Mouse (Mus musculus) mouse embryonic stem cell (cell line): Measurements from ENCODE around the gene Gcg.

Experiments
- in situ Hi-C, 2 experiments: fragments of 300-500 bp; cut with MboI; formaldehyde crosslinking; loops; 1 replicate in 1 of 2; 3 replicates in 1 of 2; pipeline ENCODE4 v1.14.3; 2019 to 2020; ENCODE audit warnings: low sequenced_read_pairs in 2 of 2, low pct_unique_long_range_greater_than_20kb in 1 of 2, mixed read lengths in 1 of 2; ENCODE audit not compliant: unreplicated experiment in 1 of 2

Gcg gene

DNA sequence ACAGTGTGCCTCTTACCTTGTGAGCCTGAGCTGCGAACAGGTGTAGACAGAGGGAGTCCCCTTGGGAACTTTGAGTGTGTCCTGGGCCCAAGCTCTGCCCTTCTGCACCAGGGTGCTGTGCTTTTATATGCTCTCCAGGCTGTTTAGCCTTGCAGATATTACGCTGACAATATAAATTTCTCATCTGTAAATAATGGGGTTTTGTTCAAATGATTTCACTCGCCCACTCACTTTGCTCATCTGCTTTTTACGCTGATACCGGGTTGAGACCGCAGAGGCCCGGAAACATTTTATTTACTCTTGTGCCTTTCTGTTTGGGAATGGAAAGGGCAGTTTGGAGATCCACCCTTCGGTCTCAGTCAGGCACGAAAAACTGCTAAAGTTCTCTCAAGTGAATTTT lies at the start of gene Gcg:
TSS of gene Gcg (minus strand) at position 101 of the 400 bp plus-strand sequence.
- in situ Hi-C loops: no loop called here

- in situ Hi-C loops: no loop called here
Observed at GRCm38 (mm10) chr2:62531065-62531464, 47.6 kb upstream of the Gcg start.

GRCm38 (mm10) chr2:62526399-62526798 lies 42.9 kb upstream of the Gcg start:
- in situ Hi-C loops: no loop called here

- in situ Hi-C loops: no loop called here
Observed at GRCm38 (mm10) chr2:62517790-62518189, 34.3 kb upstream of the Gcg start.

- in situ Hi-C loops: no loop called here
Observed at GRCm38 (mm10) chr2:62514477-62514876, 31.0 kb upstream of the Gcg start.

DNA sequence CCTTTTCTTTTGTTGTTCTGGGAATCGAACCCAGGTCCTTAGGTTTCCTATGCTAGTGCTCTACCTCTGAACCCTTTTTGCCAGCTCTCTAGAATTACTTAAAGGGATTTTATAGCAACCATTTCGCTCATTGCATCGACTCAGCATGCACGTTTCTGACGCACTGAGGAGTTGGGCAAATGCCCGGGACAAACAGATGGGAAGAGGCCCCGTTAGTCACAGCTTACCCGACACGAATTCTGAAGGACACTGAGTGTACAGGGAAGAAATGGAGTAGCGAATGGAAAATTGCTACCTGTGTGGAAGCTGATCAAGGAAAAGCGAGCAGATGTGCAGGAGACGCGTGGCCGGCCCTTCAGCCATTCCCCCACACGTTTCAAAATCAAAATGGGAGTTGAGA lies 30.0 kb upstream of the Gcg start:
- in situ Hi-C loops: no loop called here

GRCm38 (mm10) chr2:62507130-62507529 lies 23.7 kb upstream of the Gcg start:
- in situ Hi-C loops: no loop called here

DNA sequence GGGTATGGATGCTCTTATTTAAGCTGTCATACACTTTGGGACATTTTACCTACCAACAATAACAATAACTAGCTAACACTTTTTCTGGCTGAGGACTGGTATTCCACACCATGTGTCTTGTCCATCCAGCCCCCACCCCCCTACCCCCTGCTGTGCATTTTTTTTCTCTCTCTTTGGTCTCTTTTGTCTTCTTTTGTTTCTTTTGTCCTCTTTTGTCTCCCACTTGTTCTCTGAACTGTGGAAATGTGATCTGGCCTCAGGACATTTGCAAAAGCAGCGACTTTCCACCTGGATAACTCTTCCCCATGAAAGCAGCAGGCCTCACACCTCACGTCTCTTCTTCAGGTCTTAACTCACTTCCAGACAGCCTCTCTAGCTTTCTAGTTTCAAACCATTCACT lies 23.0 kb upstream of the Gcg start:
- in situ Hi-C loops: no loop called here

DNA sequence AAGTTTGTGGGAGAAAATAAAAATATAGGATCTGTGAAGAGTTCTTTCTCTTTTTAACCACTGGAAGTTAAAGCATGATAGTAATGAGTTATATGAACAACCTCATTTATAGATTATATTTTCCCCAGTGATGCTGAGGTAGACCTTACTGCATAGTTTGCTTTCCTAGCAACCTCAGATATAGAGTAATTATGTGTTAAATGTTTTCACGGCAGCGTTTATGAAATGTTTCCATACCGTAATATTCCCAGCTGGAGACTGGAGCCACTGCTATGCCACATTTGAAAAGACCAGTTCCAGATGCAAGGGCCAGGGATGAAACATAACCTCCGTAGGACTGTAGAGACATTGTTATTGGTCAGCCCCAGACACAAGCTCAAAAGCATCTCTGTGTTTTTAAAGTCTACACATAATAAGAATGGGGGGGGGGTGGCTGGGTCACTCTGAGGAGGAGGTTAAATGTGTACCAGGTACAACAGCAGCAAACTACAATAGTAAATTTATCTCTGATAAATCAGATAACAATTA lies 20.9 kb upstream of the Gcg start:
- in situ Hi-C loops: no loop called here

DNA sequence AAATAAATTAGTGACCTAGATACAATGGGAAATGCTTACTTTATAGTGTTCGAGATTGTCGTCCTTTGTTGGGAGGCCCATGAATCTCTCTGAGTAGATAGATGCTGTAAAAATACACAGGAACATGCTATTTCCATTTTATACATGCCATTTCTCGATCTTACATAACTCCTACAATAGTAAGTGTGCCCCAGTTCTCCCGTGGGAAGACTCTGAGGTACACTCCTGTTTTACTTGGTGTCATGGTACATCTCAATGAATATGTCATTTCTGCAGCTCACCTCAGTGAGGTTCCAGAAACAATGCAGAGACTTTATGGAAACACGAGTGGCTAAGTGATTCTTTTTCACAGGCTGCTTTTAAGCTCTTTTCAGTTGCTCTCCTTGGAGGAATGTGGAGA lies 19.9 kb upstream of the Gcg start:
- in situ Hi-C loops: no loop called here

DNA sequence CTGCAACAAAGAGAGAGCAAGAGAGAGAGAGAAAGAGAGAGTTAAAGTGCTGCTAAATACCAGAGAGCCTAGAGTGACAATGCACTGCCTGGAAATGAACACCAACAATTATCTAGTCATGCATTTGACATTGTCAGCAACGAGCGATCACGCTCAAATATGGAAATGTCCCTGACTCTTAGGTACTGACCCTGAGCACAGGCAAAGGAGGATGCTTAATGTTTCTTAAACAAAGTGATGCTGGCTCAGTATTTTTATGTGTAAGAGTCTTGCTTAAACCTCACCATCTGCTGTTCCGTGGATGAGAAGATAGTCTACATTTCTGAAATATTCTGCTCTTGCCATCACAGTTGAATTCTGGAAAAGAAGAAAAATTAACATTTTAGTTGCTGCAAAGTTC lies 19.1 kb upstream of the Gcg start:
- in situ Hi-C loops: no loop called here

DNA sequence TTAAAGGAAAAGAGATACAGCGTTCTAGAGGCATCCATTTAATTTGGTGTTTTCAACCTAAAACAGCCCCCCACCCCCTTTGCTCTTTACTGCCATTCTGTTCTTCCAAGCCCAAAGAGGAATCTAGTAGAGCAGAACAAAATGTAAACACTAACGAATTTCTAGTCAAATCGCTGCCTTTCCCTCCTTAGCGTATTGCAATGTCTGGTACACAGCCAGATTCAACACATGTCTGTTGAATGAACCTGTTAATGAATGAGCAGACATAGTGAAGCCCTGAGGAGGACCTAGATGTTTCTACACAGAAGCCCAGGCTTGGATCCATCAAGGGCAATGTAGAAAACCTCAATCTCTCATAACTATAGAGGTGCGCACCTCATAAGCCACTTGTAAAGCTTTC lies 15.4 kb upstream of the Gcg start:
- in situ Hi-C loops: no loop called here

DNA sequence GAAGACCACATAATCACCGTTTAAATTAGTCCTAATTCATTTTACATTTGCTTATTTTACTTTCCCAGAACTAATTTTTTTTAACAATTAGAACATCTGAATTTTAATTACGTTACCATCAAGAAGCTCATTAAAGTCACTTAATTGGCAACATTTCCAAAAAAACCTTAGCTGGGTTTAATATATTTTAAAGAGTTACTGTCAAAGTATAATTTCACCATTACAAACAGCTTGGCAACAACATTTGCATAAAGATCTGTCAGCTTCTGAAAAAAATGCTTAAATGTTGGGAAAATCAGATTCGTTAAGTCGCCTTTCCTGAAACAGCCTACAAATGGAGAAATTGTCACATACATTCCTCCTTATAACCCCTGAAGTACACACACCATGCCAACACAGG lies 14.6 kb upstream of the Gcg start:
- in situ Hi-C loops: no loop called here

DNA sequence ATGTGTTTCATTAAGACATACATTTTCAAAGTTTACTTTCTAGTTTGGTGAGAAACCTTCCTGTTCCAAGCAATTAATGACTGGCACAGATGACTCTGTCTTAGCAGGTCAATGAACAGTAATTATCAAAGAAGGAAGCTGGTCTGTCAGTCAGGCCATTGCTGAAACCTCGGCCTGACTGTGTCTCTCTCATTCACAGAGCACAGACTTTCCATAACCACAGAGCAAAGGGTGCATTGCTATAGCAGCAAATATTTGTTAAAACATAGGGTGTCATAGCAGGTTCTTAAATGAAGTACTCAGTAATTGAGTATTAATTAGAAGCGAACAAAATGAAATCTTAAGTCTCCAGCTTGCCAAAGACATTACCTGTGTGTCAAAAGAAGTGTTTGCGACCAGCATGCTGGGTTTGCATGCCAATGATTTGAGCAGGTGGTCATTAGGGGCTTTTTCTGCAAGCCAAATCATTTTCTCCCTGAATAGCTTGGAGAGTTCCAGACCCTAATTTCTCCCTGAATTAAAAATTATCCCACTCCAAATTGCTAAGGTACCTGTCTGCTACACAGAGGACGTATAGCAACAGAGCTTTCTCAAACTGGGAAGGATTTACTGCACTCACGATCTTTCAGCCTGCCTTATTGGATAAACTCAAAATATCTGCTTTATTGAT lies 14.0 kb upstream of the Gcg start:
- in situ Hi-C loops: no loop called here

DNA sequence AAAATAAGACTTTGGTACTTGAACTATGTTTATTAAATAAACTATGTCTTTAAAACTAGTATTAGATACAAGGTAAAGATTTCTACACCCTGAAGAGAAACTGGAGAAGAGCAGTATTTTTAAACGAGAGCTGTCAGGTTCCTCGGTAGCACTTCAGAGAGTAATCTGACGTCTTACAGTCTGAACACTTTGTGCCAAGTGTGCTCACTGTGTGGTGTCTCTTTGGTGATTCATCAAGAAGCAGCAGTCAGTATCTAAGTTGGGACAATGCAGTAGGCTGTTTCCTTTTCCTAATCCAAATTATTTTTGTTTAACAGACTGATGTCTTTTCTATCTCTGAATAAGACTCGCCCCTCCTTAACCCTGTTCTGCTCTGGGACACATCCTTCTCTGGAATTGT lies 12.0 kb upstream of the Gcg start:
- in situ Hi-C loops: no loop called here

- in situ Hi-C loops: no loop called here
Observed at GRCm38 (mm10) chr2:62489832-62490231, 6.4 kb upstream of the Gcg start.

DNA sequence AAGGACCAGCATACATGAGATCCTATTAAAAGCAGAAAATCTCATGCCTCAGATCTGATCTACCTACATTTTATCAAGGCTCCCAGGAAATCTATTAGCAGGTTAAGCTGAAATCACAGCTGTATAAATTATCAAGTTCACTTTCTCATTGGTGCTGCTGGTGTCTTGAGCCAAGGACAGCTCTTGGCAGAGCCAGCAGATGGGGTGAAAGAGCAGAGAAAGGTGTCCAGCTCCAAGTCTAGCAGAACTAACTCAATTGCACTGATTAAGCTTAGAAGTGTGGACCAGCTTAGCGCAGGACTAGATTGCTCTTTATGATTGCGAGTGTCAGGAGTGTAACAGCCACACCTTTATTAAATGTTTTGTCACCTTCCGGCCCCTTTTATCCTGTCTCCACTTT lies 1.5 kb upstream of the Gcg start:
- in situ Hi-C loops: no loop called here

- in situ Hi-C loops: no loop called here
Observed at GRCm38 (mm10) chr2:62480285-62481198, 2.9 kb downstream of the Gcg start.

- in situ Hi-C loops: no loop called here
Observed at GRCm38 (mm10) chr2:62469551-62469950, 13.9 kb downstream of the Gcg start.

- in situ Hi-C loops: no loop called here
Observed at GRCm38 (mm10) chr2:62463287-62463686, 20.2 kb downstream of the Gcg start.
